Mouse (Mus musculus) hindbrain, embryonic 16.5 days (tissue): Measurements from ENCODE around the gene Tubgcp6. TPM values are rescaled to one million over a fixed set of nuclear protein-coding genes. Genes with fewer than 3 reads are reported as not detected.

Source experiments
- ATAC-seq: fragments of 200-750 bp; cut with Nextera tagmentation; 2 replicates; pipeline ENCODE4 v1.8.0; 2017; ENCODE audit warnings: moderate TSS enrichment, moderate library complexity
- H3K27ac ChIP-seq: fragments of 300-500 bp; sonication (generic); 2 replicates; pipeline ENCODE4 v1.5.1; 2014; ENCODE audit warnings: low read depth, mild to moderate bottlenecking, control low read depth, low read length, moderate library complexity
- H3K27me3 ChIP-seq: fragments of 300-500 bp; sonication (generic); replicated peaks from 2 replicates; pipeline ENCODE4 v1.6.1; 2014; ENCODE audit warnings: low read length; ENCODE audit not compliant: control insufficient read depth, insufficient read depth
- H3K36me3 ChIP-seq: fragments of 300-500 bp; sonication (generic); 2 replicates; pipeline ENCODE4 v1.6.1; 2014; ENCODE audit warnings: mild to moderate bottlenecking, low read length, moderate library complexity, mixed read lengths; ENCODE audit not compliant: control insufficient read depth, insufficient read depth
- H3K4me1 ChIP-seq: fragments of 300-500 bp; sonication (generic); 2 replicates; pipeline ENCODE4 v1.6.1; 2014; ENCODE audit warnings: low read depth, low read length; ENCODE audit not compliant: control insufficient read depth, insufficient read depth
- H3K4me2 ChIP-seq: fragments of 300-500 bp; sonication (generic); 2 replicates; pipeline ENCODE4 v1.6.1; 2014; ENCODE audit warnings: mild to moderate bottlenecking, low read length, control low read depth, moderate library complexity
- H3K4me3 ChIP-seq: fragments of 300-500 bp; sonication (generic); 2 replicates; pipeline ENCODE4 v1.5.1; 2014; ENCODE audit warnings: mild to moderate bottlenecking, low read length, control low read depth, moderate library complexity
- H3K9ac ChIP-seq: fragments of 300-500 bp; sonication (generic); 2 replicates; pipeline ENCODE4 v1.6.1; 2014; ENCODE audit warnings: low read depth, mild to moderate bottlenecking, control low read depth, low read length, moderate library complexity
- H3K9me3 ChIP-seq: fragments of 300-500 bp; sonication (generic); 2 replicates; pipeline ENCODE4 v1.6.1; 2014; ENCODE audit warnings: mild to moderate bottlenecking, low read length, moderate library complexity; ENCODE audit not compliant: control insufficient read depth
- WGBS: fragments of 180-500 bp; shearing (Covaris S2); extraction: QIAGEN DNeasy Blood & Tissue Kit; methylation state at CpG from one replicate; pipeline ENCODE4 v1.1.7; 2014; 5-methylcytosine and 5-hydroxymethylcytosine counted together
- polyA plus RNA-seq: library from polyadenylated mRNA; unstranded; fragments of >200 nt; fragmentation: Nextera tagmentation; extraction: Ambion mirVana; gene quantifications from 2 replicates; pipeline ENCODE4 v1.2.1, GENCODE M21; 2015

Gene Tubgcp6
- polyA plus RNA-seq, 1 experiment from 2014 or later = 15.2 TPM

DNA sequence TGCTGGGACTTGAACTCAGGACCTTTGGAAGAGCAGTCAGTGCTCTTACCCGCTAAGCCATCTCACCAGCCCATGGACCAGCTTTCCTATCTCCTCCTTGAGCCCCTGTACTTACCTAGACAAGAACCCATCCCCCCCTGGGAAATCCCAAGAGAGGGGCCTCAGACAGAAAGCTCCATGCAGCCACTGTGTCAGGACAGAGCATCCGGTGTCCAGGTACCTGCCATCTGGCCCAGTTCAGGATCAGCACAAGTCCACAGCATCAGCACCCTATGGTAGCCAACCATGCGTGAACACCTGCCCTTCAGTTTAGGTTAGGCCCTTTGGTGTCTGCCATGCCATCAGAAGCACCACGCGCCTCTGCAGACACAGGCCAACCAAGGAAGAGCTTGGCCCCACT, 58.0 kb downstream of the Tubgcp6 start:
- WGBS = 99% methylated on average over 5 of the region's 5 CpGs

GRCm38 (mm10) chr15:89063536-89063935, 59.4 kb downstream of the Tubgcp6 start:
- no peak overlapping the region for H3K4me3 ChIP-seq
- no peaks in the 10 kb centered on the region for H3K9me3 ChIP-seq
- no peak overlapping the region for H3K27ac ChIP-seq
- H3K4me2 ChIP-seq = no peak overlapping the region
- peaks cover 16% of the 10 kb centered on the region for H3K27me3 ChIP-seq
- H3K9ac ChIP-seq = no peak overlapping the region
- H3K36me3 ChIP-seq = peaks cover 7% of the 10 kb centered on the region; the same call in 1 of the 2 replicates
- WGBS = 72% methylated on average over 6 of the region's 6 CpGs
- peaks cover 15% of the 10 kb centered on the region for H3K4me1 ChIP-seq
- ATAC-seq = no peak

More for the DNA sequence above, 58.0 kb downstream of the Tubgcp6 start:
- H3K9ac ChIP-seq = no peak overlapping the region
- H3K36me3 ChIP-seq = peaks cover 9% of the 10 kb centered on the region; the same call in 1 of the 2 replicates
- H3K4me1 ChIP-seq = peaks cover 11% of the 10 kb centered on the region
- H3K27me3 ChIP-seq = peaks cover 17% of the 10 kb centered on the region
- H3K9me3 ChIP-seq = no peaks in the 10 kb centered on the region
- no peak overlapping the region for H3K4me2 ChIP-seq
- no peak for ATAC-seq
- H3K4me3 ChIP-seq = no peak overlapping the region
- no peak overlapping the region for H3K27ac ChIP-seq

DNA sequence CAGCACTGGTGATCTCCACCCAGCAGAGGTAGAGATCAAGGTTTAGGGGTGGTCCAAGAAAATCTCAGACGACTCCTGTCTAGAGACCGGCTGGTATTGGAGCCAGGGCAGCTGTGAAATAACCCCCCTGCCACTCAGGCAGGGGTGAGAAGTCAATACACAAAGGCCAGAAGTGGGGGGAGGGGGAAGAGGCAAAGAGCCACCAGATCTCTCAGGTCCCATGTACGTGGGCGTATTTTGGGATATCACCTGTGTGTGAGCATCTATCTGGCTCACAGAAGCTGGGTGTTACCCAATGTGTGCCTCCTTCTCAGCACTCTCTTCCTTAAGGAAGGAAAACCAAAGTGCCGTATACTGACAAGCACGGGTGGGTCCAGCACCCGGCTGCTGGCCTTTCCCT, 59.9 kb downstream of the Tubgcp6 start:
- 84% methylated on average over 7 of the region's 7 CpGs for WGBS
- Histone ChIP-seq H3K4me3 (no peak overlapping the region), H3K4me1 (peaks cover 15% of the 10 kb centered on the region), H3K27me3 (peaks cover 12% of the 10 kb centered on the region), H3K4me2 (no peak overlapping the region), H3K27ac (no peak overlapping the region), H3K9me3 (no peaks in the 10 kb centered on the region), H3K9ac (no peak overlapping the region), H3K36me3 (peaks cover 4% of the 10 kb centered on the region; the same call in 1 of the 2 replicates)
- ATAC-seq = no peak

GRCm38 (mm10) chr15:89062518-89062910, 60.4 kb downstream of the Tubgcp6 start:
- Histone ChIP-seq H3K9ac (no peak overlapping the region), H3K27me3 (peaks cover 12% of the 10 kb centered on the region), H3K27ac (no peak overlapping the region), H3K4me1 (peaks cover 15% of the 10 kb centered on the region), H3K9me3 (no peaks in the 10 kb centered on the region), H3K4me2 (no peak overlapping the region), H3K36me3 (no peaks in the 10 kb centered on the region), H3K4me3 (no peak overlapping the region)
- ATAC-seq = no peak
- WGBS = 91% methylated on average over 5 of the region's 5 CpGs

DNA sequence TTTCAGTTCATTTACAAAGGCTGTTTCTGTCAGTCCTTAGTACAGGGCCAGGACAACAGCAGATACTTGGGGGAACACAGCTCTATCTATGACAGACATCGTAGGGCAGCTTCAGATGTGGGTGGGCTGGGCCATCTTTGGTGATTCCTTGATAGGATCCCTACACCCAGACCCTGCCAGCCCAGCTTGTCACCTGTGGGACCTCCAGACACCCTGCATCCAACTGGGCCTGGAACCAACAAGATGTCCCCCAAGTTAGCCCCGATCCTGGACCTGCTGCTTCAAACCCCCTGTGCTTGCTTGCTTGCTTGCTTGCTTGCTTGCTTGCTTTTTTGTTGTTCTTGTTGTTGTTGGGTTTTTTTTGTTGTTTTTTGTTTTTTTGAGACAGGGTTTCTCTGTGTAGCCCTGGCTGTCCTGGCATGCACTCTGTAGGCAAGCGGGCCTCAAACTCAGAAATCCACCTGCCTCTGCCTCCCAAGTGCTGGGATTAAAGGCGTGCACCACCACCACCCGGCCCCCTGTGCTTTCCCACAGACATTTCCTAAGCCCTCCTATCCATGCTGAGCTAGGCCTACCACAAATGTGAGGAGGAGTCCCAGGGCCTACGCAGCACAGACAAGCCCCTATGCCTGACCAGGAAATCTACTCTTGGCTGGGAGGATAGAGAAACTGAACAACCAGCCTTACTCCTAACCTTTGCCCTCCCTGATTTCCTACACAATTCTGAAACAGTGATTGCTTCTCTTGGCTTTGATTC, 61.0 kb downstream of the Tubgcp6 start:
- Histone ChIP-seq H3K9me3 (no peaks in the 10 kb centered on the region), H3K4me2 (no peak overlapping the region), H3K36me3 (no peaks in the 10 kb centered on the region), H3K4me3 (no peak overlapping the region), H3K27ac (no peak overlapping the region), H3K27me3 (peaks cover 12% of the 10 kb centered on the region), H3K9ac (no peak overlapping the region), H3K4me1 (peaks cover 15% of the 10 kb centered on the region)
- no peak for ATAC-seq
- 92% methylated on average over 6 of the region's 6 CpGs for WGBS

DNA sequence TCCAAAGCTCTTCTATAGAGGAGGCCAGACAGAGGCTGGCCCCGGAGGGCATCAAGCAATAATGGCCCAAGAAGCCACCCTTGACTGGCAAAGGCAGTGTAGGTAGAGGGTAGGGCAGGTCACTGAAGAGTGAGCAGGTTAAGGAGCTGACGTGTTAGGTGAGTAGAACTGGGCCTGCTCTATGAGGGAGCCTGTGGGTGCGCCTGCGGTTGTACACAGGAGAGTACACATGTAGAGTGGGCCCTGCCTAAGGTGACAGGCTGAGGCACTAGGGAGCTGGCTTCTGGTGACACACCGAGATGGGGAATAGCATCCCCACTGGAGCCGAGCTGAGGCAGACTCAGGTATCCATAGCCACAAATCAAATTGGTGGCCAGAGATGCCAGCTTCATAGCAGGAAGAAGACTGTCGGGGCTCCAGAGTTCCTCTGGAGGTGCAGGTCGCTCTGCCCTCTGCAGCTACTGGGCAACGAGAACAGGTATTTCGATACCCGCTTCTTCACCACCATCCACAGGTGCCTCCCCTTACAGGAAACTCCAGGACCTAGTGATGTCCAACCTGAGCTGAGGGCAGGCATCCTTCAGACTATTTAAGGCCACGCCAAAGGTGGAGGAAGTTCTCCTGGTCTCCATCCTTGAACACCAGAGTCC, 62.0 kb downstream of the Tubgcp6 start:
- H3K4me3 ChIP-seq = peak overlapping the region; percentile 74
- peaks cover 15% of the 10 kb centered on the region for H3K4me1 ChIP-seq
- 87% methylated on average over 12 of the region's 12 CpGs for WGBS
- H3K9ac ChIP-seq = peak overlapping the region; percentile 88
- H3K9me3 ChIP-seq = no peaks in the 10 kb centered on the region
- peaks cover 9% of the 10 kb centered on the region for H3K27me3 ChIP-seq
- peak overlapping the region; percentile 81 for H3K4me2 ChIP-seq
- H3K27ac ChIP-seq = peak overlapping the region; percentile 81
- no peaks in the 10 kb centered on the region for H3K36me3 ChIP-seq
- no peak for ATAC-seq

GRCm38 (mm10) chr15:89060032-89060681, 62.8 kb downstream of the Tubgcp6 start:
- Histone ChIP-seq H3K9ac (peak overlapping the region; percentile 88), H3K4me1 (peaks cover 15% of the 10 kb centered on the region), H3K27me3 (peaks cover 3% of the 10 kb centered on the region; the same call in 1 of the 2 replicates), H3K9me3 (no peaks in the 10 kb centered on the region), H3K36me3 (no peaks in the 10 kb centered on the region), H3K4me2 (peak overlapping the region; percentile 81), H3K27ac (peak overlapping the region; percentile 81), H3K4me3 (peak overlapping the region; percentile 74)
- 1% methylated on average over 35 of the region's 48 CpGs for WGBS
- ATAC-seq = peak; percentile 52

DNA sequence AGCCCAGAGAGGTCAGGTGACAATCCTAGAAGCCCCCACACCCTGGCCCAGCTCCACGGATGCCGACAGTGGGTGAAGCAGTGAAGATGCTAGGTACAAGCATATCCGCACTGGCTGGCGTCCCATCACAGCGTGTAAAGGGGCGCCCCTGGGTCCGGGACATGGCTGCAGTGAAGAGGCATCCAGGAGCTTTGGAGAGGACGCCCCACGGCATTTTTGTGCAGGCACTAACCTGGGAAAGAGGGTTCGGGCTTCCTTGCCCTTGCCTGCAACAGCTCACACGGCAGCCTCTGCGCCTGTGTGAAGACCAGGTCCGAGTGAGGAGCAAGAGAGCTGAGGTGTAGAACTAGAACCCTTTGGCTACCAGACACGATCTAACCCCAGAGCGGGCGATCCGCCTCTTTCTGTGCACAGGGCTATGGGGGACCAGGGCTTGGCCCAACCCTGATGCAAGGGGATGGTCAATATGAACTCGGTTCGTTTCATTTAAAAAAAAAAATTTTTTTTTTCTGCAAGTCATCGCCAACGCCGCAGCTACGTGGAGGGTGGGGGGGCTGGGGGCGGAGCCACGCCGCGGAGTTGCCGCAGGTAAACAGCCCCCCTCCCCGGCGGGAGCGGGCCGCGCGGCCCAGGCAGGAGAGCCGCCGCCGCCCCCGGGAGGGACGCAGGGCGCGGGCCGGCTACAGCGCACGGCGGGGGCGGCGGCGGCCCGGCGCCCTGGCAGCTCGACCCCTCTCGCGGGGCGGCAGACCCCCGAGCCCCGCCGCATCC, 63.6 kb downstream of the Tubgcp6 start, which contains the start of gene Panx2:
Gene Panx2, plus strand, starts transcription at position 574 of the 771 bp plus-strand sequence.
- WGBS = 1% methylated on average over 28 of the region's 57 CpGs

More for the DNA sequence above, 63.6 kb downstream of the Tubgcp6 start, which contains the start of gene Panx2:
- Histone ChIP-seq H3K9ac (peak within 1 kb of the TSS; percentile 88), H3K4me1 (peaks cover 15% of the 10 kb centered on the region), H3K4me2 (peak within 1 kb of the TSS; percentile 81), H3K27me3 (no peaks in the 10 kb centered on the region), H3K4me3 (peak within 1 kb of the TSS; percentile 74), H3K9me3 (no peaks in the 10 kb centered on the region), H3K36me3 (no peaks in the 10 kb centered on the region), H3K27ac (peak within 1 kb of the TSS; percentile 81)
- ATAC-seq = peak; percentile 55
